Mouse (Mus musculus) thymus, adult 2 months (tissue): Measurements from ENCODE around the gene Gnai2.

Experiments used
- CTCF ChIP-seq: fragments of 200-500 bp; IDR thresholded peaks from 2 replicates; pipeline ENCODE4 v1.5.1; 2012; ENCODE audit warnings: mild to moderate bottlenecking, control low read depth, low read length, moderate library complexity, borderline replicate concordance; ENCODE audit not compliant: control insufficient read depth, poor library complexity, insufficient read depth; ENCODE audit errors: extremely low read depth
- POLR2A ChIP-seq: fragments of 200-500 bp; IDR thresholded peaks from 2 replicates; pipeline ENCODE4 v1.6.1; 2012; ENCODE audit warnings: mild to moderate bottlenecking, low read length, control low read depth, moderate library complexity; ENCODE audit not compliant: control insufficient read depth, poor library complexity, insufficient read depth; ENCODE audit errors: extremely low read depth

DNA sequence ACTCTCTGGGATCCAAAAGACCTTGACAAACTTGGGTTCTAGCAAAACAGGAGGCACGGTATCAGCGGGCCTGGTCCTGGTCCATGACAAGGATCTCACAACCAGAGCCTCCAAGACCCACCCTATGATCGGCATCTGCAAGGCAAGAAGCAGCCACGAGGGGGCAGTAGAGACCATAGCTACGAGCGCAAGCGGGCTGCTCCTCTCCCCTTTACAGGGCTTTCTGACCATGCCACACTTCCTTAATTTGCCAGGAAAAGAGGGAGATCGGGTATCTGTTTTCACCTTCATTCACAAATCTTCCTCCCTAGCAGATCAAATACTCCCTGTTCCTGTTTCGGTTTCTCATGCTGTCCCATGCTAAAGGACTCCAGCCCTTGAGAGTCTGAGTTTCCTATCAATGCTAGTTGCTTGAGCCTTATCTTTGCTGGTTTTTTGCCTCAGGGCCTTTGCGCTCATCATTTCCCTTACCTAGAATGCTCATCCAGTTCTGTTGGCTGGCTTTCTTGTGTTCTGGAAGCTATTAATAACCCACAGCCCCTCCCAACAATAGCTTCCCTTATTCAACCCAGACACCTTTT is 33.0 kb downstream of the Gnai2 start:
- TF ChIP-seq CTCF (peak; percentile 94), POLR2A (no peak)
